Mouse (Mus musculus): Measurements from ENCODE around the gene S1pr4.

S1pr4 gene

GRCm38 (mm10) chr10:81519227-81519977, 19.5 kb upstream of the S1pr4 start:
- DNase-seq (ENCODE audit: low spot score) = no peak

GRCm38 (mm10) chr10:81518546-81518945, 18.6 kb upstream of the S1pr4 start:
- DNase-seq (ENCODE audit: low spot score) = peak; percentile 76

- no peak for DNase-seq (ENCODE audit: low spot score)
Observed at GRCm38 (mm10) chr10:81517227-81517626, 17.3 kb upstream of the S1pr4 start.

GRCm38 (mm10) chr10:81513798-81514197, 13.9 kb upstream of the S1pr4 start:
- no peak for DNase-seq (ENCODE audit: low spot score)

- DNase-seq (ENCODE audit: low spot score) = peak; percentile 78
Observed at GRCm38 (mm10) chr10:81510246-81510810, 10.4 kb upstream of the S1pr4 start.

- DNase-seq (ENCODE audit: low spot score) = peak; percentile 84
Observed at GRCm38 (mm10) chr10:81507691-81508489, 8.0 kb upstream of the S1pr4 start.

GRCm38 (mm10) chr10:81507095-81507494, 7.2 kb upstream of the S1pr4 start:
- DNase-seq (ENCODE audit: low spot score) = no peak

- DNase-seq (ENCODE audit: low spot score) = peak; percentile 41
Observed at GRCm38 (mm10) chr10:81505016-81505664, 5.2 kb upstream of the S1pr4 start.

GRCm38 (mm10) chr10:81502658-81503057, 2.7 kb upstream of the S1pr4 start:
- peak; percentile 90 for DNase-seq (ENCODE audit: low spot score)

- DNase-seq (ENCODE audit: low spot score) = no peak
Observed at GRCm38 (mm10) chr10:81501863-81502262, 1.9 kb upstream of the S1pr4 start.

GRCm38 (mm10) chr10:81499250-81499901, 556 bp downstream of the S1pr4 start:
- DNase-seq (ENCODE audit: low spot score) = peak; percentile 89

GRCm38 (mm10) chr10:81498316-81499249, 1.3 kb downstream of the S1pr4 start:
- DNase-seq (ENCODE audit: low spot score) = peak; percentile 30

GRCm38 (mm10) chr10:81497401-81498270, 2.3 kb downstream of the S1pr4 start:
- DNase-seq (ENCODE audit: low spot score) = peak; percentile 22

GRCm38 (mm10) chr10:81496969-81497368, 3.0 kb downstream of the S1pr4 start:
- DNase-seq (ENCODE audit: low spot score) = no peak

- peak; percentile 98 for DNase-seq (ENCODE audit: low spot score)
Observed at GRCm38 (mm10) chr10:81496264-81496901, 3.5 kb downstream of the S1pr4 start, which contains the start of gene Ncln. Gene Ncln, minus strand, starts transcription at chr10:81496392.

GRCm38 (mm10) chr10:81495616-81496263, 4.2 kb downstream of the S1pr4 start:
- DNase-seq (ENCODE audit: low spot score) = no peak

GRCm38 (mm10) chr10:81495151-81495550, 4.8 kb downstream of the S1pr4 start:
- DNase-seq (ENCODE audit: low spot score) = no peak

GRCm38 (mm10) chr10:81494260-81495041, 5.5 kb downstream of the S1pr4 start:
- no peak for DNase-seq (ENCODE audit: low spot score)

All from T-cell, adult 2 months (primary cell).